Mouse (Mus musculus) small intestine, adult 2 months (tissue): ENCODE measurements around the gene Gper1.

Experiments
- CTCF ChIP-seq: fragments of 200-500 bp; IDR thresholded peaks from 2 replicates; pipeline ENCODE4 v1.5.1; 2012; ENCODE audit warnings: low read depth, mild to moderate bottlenecking, control low read depth, inconsistent platforms, low read length, moderate library complexity, mixed read lengths; ENCODE audit not compliant: insufficient replicate concordance, insufficient read length; ENCODE audit errors: extremely low read depth
- POLR2A ChIP-seq: fragments of 200-500 bp; IDR thresholded peaks from 2 replicates; pipeline ENCODE4 v1.6.1; 2012; ENCODE audit warnings: low read depth, mild to moderate bottlenecking, control low read depth, inconsistent platforms, low read length, moderate library complexity

- TF ChIP-seq CTCF (no peak), POLR2A (no peak)
These were observed 36.9 kb upstream of the Gper1 start for GRCm38 (mm10) chr5:139386047-139386446.
